Mouse (Mus musculus) limb, embryonic 12.5 days (tissue): ENCODE measurements around the gene Evc. TPM values are rescaled to one million over a fixed set of nuclear protein-coding genes. Genes with fewer than 3 reads are reported as not detected.
A peak's percentile ranks its signal among the peaks of the same experiment; 100 is the strongest.

ENCODE experiments used
- ATAC-seq: fragments of 200-750 bp; cut with Nextera tagmentation; 2 replicates; pipeline ENCODE4 v1.8.0; 2017; ENCODE audit warnings: low read depth, moderate TSS enrichment; ENCODE audit not compliant: insufficient number of reproducible peaks, insufficient read depth, low FRiP score, low TSS enrichment
- H3K27ac ChIP-seq: fragments of 300-500 bp; sonication (generic); 2 replicates; pipeline ENCODE4 v1.5.1; 2016; ENCODE audit warnings: mild to moderate bottlenecking, moderate library complexity
- H3K27me3 ChIP-seq: fragments of 300-500 bp; sonication (generic); 2 replicates; pipeline ENCODE4 v1.6.1; 2016; ENCODE audit warnings: mild to moderate bottlenecking, moderate library complexity
- H3K36me3 ChIP-seq: fragments of 300-500 bp; sonication (generic); 2 replicates; pipeline ENCODE4 v1.6.1; 2016; ENCODE audit warnings: mild to moderate bottlenecking, moderate library complexity
- H3K4me1 ChIP-seq: fragments of 300-500 bp; sonication (generic); replicated peaks from 2 replicates; pipeline ENCODE4 v1.6.1; 2016
- H3K4me2 ChIP-seq: fragments of 300-500 bp; sonication (generic); 2 replicates; pipeline ENCODE4 v1.6.1; 2016; ENCODE audit warnings: mild to moderate bottlenecking, moderate library complexity
- H3K4me3 ChIP-seq: fragments of 300-500 bp; sonication (generic); replicated peaks from 2 replicates; pipeline ENCODE4 v1.5.1; 2016; ENCODE audit warnings: mild to moderate bottlenecking
- H3K9ac ChIP-seq: fragments of 300-500 bp; sonication (generic); replicated peaks from 2 replicates; pipeline ENCODE4 v1.6.1; 2016; ENCODE audit warnings: mild to moderate bottlenecking, moderate library complexity
- H3K9me3 ChIP-seq: fragments of 300-500 bp; sonication (generic); 2 replicates; pipeline ENCODE4 v1.6.1; 2016; ENCODE audit warnings: mild to moderate bottlenecking, moderate library complexity
- WGBS: fragments of 180-500 bp; shearing (Covaris S2); methylation state at CpG from one replicate; pipeline ENCODE4 v1.1.7; 2016; 5-methylcytosine and 5-hydroxymethylcytosine counted together
- polyA plus RNA-seq: library from polyadenylated mRNA; unstranded; fragments of >200 nt; fragmentation: Nextera tagmentation; extraction: Ambion mirVana; gene quantifications from 2 replicates; pipeline ENCODE4 v1.2.1, GENCODE M21; 2016

The Evc gene
- 37.1 and 37.6 TPM in 2 replicates for polyA plus RNA-seq

DNA sequence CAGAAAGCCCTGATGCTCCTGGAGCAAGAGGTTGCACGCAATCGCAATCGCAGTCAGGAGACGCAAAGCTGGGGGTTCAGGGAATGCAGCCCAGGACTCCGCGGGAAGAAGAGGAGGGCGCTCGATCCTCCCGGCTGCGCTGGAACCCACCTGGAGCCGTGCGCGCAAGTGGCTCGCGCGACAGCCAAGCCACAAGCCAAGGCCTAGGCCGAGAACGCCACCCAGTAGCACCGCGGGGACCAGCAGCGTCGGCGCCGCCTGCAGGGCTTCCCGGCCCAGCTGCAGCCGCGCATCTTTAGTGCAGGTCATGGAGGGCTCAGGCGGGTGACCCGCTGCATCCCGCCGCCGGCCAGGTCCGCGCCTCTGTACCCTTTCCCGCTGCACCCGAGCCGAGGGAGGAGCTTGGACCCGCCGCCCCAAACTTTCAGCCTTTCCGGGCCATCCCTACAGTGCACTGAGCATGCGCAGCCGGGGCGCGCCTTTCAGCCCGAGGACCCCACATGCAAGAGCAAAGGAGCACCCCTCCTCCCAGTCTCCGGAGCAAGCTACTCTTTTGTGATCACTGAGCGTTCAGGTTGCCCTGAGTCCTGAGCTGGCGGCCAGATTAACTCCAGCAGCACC, at the start of gene Evc:
TSS of gene Evc (minus strand) at position 410 of the 621 bp plus-strand sequence.
- no peaks in the 10 kb centered on the region for H3K27me3 ChIP-seq
- H3K9me3 ChIP-seq = no peaks in the 10 kb centered on the region
- peak within 1 kb of the TSS; percentile 70 for H3K4me3 ChIP-seq
- H3K4me1 ChIP-seq = peaks cover 44% of the 10 kb centered on the region
- ATAC-seq = peak; percentile 71
- H3K4me2 ChIP-seq = peak within 1 kb of the TSS; percentile 75
- peak within 1 kb of the TSS; percentile 88 for H3K27ac ChIP-seq
- H3K9ac ChIP-seq = peak within 1 kb of the TSS; percentile 79
- H3K36me3 ChIP-seq = peaks cover 18% of the 10 kb centered on the region
- WGBS = under 1% methylated on average over 48 of the region's 48 CpGs

- no peaks in the 10 kb centered on the region for H3K4me1 ChIP-seq
- no peak overlapping the region for H3K4me2 ChIP-seq
- no peak overlapping the region for H3K9ac ChIP-seq
- 84% methylated on average over 3 of the region's 3 CpGs for WGBS
- no peaks in the 10 kb centered on the region for H3K9me3 ChIP-seq
- no peaks in the 10 kb centered on the region for H3K27me3 ChIP-seq
- H3K27ac ChIP-seq = no peak overlapping the region
- H3K36me3 ChIP-seq = peaks cover 96% of the 10 kb centered on the region
- no peak overlapping the region for H3K4me3 ChIP-seq
- no peak for ATAC-seq
These were observed 46.9 kb upstream of the Evc start for GRCm38 (mm10) chr5:37383570-37383969.

DNA sequence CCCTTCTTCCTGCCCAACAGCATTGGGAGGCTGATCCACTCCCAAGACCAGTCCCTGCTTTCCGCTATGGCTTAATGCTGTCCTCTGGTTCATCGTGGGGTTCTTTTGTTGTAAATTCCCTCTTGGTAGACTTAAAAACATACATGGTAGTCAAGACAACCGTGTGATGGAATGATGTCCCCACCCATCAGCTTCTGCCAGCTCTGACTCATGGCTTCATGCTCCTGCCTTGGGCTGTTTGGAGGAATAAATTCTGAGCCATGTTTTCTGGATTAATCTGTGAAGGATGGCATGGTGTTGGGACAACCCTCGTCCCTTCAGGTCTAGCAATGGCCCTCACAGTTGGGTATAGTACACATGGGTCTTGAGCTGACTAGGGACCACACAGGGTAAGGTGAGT, 43.9 kb upstream of the Evc start:
- Histone ChIP-seq H3K4me2 (no peak overlapping the region), H3K4me1 (no peaks in the 10 kb centered on the region), H3K27me3 (no peaks in the 10 kb centered on the region), H3K9me3 (no peaks in the 10 kb centered on the region), H3K27ac (no peak overlapping the region), H3K4me3 (no peak overlapping the region), H3K9ac (no peak overlapping the region), H3K36me3 (peaks cover 94% of the 10 kb centered on the region)
- ATAC-seq = no peak
- WGBS = 89% methylated on average over 4 of the region's 4 CpGs

GRCm38 (mm10) chr5:37377376-37377775, 40.7 kb upstream of the Evc start:
- ATAC-seq = no peak
- Histone ChIP-seq H3K4me3 (no peak overlapping the region), H3K27ac (no peak overlapping the region), H3K27me3 (no peaks in the 10 kb centered on the region), H3K4me1 (no peaks in the 10 kb centered on the region), H3K9me3 (no peaks in the 10 kb centered on the region; the same call in 1 of the 2 replicates), H3K36me3 (peaks cover 90% of the 10 kb centered on the region), H3K9ac (no peak overlapping the region), H3K4me2 (no peak overlapping the region)
- 87% methylated on average over 7 of the region's 7 CpGs for WGBS

- H3K9me3 ChIP-seq = no peaks in the 10 kb centered on the region
- no peak overlapping the region for H3K27ac ChIP-seq
- ATAC-seq = no peak
- H3K4me1 ChIP-seq = peaks cover 10% of the 10 kb centered on the region; the same call in 1 of the 2 replicates
- peaks cover 61% of the 10 kb centered on the region for H3K36me3 ChIP-seq
- H3K4me3 ChIP-seq = no peak overlapping the region
- WGBS = 84% methylated on average over 8 of the region's 8 CpGs
- H3K9ac ChIP-seq = no peak overlapping the region
- no peaks in the 10 kb centered on the region for H3K27me3 ChIP-seq
- H3K4me2 ChIP-seq = no peak overlapping the region
These were observed 32.1 kb upstream of the Evc start for GRCm38 (mm10) chr5:37368796-37369195.

DNA sequence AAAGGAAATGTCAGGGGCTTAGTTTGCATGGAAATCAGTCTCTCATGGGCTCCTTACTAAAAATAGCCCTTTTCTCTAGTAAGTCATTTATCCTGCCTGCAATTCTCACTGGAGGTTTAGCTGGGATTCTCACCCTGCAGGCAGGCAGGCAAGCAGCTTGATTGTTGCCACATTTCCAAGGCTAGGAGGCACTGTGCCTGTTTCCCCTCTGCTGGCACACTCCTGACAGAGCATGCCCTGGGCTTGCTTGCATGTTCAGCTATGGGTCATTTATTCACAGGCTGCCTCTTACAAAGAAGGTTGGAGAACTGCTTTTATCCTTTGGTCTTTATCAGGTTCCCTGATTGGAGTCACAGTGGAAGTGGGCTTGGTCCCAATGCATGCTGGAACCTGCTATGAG, 29.1 kb upstream of the Evc start:
- H3K27ac ChIP-seq = peak overlapping the region; percentile 59; the same call in 1 of the 2 replicates

DNA sequence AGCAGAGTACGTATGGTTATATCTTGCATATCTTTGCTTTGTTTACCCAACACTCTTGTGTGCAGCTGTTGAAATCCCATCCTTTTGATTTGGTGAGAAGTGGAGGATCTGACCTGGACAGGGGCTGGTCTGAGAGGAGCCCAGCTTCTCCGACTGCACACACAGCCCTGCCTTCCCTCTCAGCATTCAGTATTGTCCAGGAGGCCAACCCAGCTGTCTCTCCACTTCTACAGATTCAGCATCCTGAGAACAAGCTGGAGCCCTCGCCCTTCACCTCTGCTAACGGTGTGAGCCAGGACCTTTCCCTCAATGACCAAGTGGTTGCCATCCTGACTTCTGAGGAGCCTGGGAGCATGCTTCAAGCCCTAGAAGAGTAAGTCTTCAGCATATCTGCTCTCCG, 26.6 kb upstream of the Evc start:
- no peak for ATAC-seq
- Histone ChIP-seq H3K9me3 (no peaks in the 10 kb centered on the region), H3K4me3 (no peak overlapping the region), H3K4me2 (no peak overlapping the region), H3K36me3 (peaks cover 40% of the 10 kb centered on the region), H3K27me3 (no peaks in the 10 kb centered on the region), H3K27ac (no peak overlapping the region), H3K9ac (no peak overlapping the region), H3K4me1 (peaks cover 10% of the 10 kb centered on the region; the same call in 1 of the 2 replicates)
- WGBS = 93% methylated on average over 5 of the region's 5 CpGs

More for the DNA sequence above, 29.1 kb upstream of the Evc start:
- ATAC-seq = no peak
- no peak overlapping the region for H3K9ac ChIP-seq
- H3K4me1 ChIP-seq = peaks cover 10% of the 10 kb centered on the region; the same call in 1 of the 2 replicates
- H3K4me2 ChIP-seq = no peak overlapping the region
- H3K27me3 ChIP-seq = no peaks in the 10 kb centered on the region
- no peak overlapping the region for H3K4me3 ChIP-seq
- peaks cover 38% of the 10 kb centered on the region for H3K36me3 ChIP-seq
- H3K9me3 ChIP-seq = no peaks in the 10 kb centered on the region

GRCm38 (mm10) chr5:37362618-37363017, 25.9 kb upstream of the Evc start:
- H3K27ac ChIP-seq = no peak overlapping the region
- 76% methylated on average over 5 of the region's 5 CpGs for WGBS
- no peaks in the 10 kb centered on the region for H3K27me3 ChIP-seq
- H3K36me3 ChIP-seq = peaks cover 46% of the 10 kb centered on the region
- H3K9me3 ChIP-seq = no peaks in the 10 kb centered on the region
- no peak overlapping the region for H3K4me2 ChIP-seq
- H3K9ac ChIP-seq = no peak overlapping the region
- peaks cover 10% of the 10 kb centered on the region; the same call in 1 of the 2 replicates for H3K4me1 ChIP-seq
- ATAC-seq = no peak
- H3K4me3 ChIP-seq = no peak overlapping the region

DNA sequence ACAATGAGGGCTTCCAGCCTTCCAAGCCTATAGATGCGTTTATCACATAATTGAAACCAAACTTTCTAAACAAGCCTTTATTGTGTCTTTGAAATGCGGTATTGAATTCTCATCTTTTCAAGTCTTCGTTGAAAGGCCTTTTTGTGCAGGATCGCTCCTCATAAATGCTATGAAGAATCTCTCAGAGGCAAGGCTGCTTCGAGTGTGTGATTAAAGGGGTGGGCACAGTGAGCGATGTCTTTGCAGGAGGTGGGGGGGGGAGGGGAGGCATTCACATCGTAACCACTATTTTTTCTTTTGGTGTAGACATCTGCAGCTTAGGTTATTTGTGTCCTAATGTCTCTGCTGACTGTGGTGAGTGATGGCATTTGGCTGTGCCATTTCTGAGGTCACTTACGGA, 19.3 kb upstream of the Evc start:
- Histone ChIP-seq H3K4me1 (no peaks in the 10 kb centered on the region), H3K27me3 (no peaks in the 10 kb centered on the region), H3K9me3 (no peaks in the 10 kb centered on the region), H3K4me3 (no peak overlapping the region), H3K4me2 (no peak overlapping the region), H3K36me3 (peaks cover 51% of the 10 kb centered on the region), H3K27ac (no peak overlapping the region), H3K9ac (no peak overlapping the region)
- no peak for ATAC-seq
- WGBS = 71% methylated on average over 8 of the region's 8 CpGs

DNA sequence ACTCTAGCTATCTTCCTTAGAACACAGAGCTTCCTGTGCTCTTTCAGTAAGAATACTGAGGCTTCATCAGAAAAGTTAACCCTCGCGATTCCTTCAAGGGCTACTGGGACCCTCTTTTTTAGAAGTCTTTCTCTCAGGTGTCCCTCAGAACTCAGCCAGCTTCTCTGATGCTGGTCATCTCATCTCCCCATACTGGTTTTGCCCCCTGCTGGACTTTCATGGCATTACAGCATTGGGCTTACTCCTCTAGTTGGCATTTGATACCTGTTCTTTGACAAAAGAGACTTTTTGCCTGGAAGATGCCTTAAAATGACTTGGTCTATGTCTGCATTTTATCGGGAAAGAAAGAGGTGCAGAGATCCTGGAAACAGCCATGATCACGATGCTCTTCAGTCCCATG, 17.7 kb upstream of the Evc start:
- no peak overlapping the region for H3K27ac ChIP-seq
- ATAC-seq = no peak
- H3K36me3 ChIP-seq = peaks cover 64% of the 10 kb centered on the region
- no peaks in the 10 kb centered on the region for H3K9me3 ChIP-seq
- no peak overlapping the region for H3K4me2 ChIP-seq
- no peaks in the 10 kb centered on the region for H3K4me1 ChIP-seq
- H3K27me3 ChIP-seq = no peaks in the 10 kb centered on the region
- 81% methylated on average over 4 of the region's 4 CpGs for WGBS
- H3K4me3 ChIP-seq = no peak overlapping the region
- H3K9ac ChIP-seq = no peak overlapping the region

DNA sequence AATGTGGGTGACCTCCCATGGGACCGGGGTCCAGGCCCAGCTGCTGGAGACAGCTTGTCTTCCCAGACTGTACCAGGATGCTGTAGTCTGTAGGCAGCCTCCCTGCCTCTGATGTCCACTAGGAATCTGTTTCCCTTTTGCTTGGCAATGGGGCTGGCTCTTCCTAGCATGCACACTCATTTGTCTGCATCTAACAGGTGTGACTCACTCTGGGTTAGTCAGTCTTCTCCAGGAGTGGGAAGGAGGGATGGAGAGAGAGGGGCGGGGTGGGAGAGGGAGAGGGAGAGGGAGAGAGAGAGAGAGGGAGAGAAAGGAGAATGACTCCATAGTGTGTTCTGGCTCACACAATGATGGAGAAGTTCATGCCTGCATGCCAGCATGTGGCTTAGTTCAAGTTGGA, 15.1 kb upstream of the Evc start:
- ATAC-seq = no peak
- 85% methylated on average over 2 of the region's 2 CpGs for WGBS
- Histone ChIP-seq H3K9me3 (no peaks in the 10 kb centered on the region), H3K4me3 (no peak overlapping the region), H3K4me1 (no peaks in the 10 kb centered on the region), H3K27ac (no peak overlapping the region), H3K4me2 (no peak overlapping the region), H3K27me3 (no peaks in the 10 kb centered on the region), H3K9ac (no peak overlapping the region), H3K36me3 (peaks cover 58% of the 10 kb centered on the region)

DNA sequence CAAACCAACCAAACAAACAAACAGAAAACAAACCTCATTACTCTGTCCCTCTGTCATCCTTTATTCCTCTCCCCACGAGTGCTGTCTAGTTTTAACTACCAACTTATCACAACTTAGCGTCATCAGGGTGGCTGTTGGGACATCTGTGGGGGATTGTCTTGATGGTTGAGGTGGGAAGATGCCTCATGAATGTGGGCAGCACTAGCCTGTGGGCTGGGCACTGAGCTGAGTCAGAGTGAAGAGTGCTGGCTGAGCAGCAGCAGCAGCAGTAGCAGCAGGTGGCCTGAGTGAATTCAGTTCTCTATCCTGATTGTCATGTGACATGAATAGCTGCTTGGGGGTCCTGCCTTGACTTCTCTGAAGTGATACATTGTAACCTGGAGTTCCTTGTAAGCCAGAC, 7.3 kb upstream of the Evc start:
- Histone ChIP-seq H3K36me3 (peaks cover 32% of the 10 kb centered on the region), H3K4me1 (peaks cover 11% of the 10 kb centered on the region), H3K4me3 (no peak overlapping the region), H3K27ac (no peak overlapping the region), H3K27me3 (no peaks in the 10 kb centered on the region), H3K4me2 (no peak overlapping the region), H3K9me3 (no peaks in the 10 kb centered on the region), H3K9ac (no peak overlapping the region)
- no peak for ATAC-seq
- 87% methylated on average over 2 of the region's 2 CpGs for WGBS
